Comparison of ENCODE assay signal across 8 mouse cellular contexts in genomic region chr5:31081386-31081785, GRCm38 (mm10). TPM values are rescaled to one million over a fixed set of nuclear protein-coding genes. Genes with fewer than 3 reads are reported as not detected.
A peak's percentile ranks its signal among the peaks of the same experiment; 100 is the strongest.
DNase-seq lines count a peak whose midpoint lies in the region; ATAC-seq and TF ChIP-seq lines count a peak whose summit lies in the region.

No protein-coding gene starts in this region.

- H3K79me2 ChIP-seq in heart, adult 2 months (replicated peaks; ENCODE audit: control insufficient read depth, insufficient read depth, low read length) = no peaks in the 10 kb centered on the region

- no peaks in the 10 kb centered on the region for H3K9me3 ChIP-seq in stomach, postnatal 0 days (ENCODE audit: control insufficient read depth, low read length)

- 90% methylated on average over 3 of the region's 3 CpGs for WGBS in heart, adult 2 months
- 92% methylated on average over 3 of the region's 3 CpGs for WGBS in lung, adult 2 months
- WGBS in stomach, postnatal 0 days = 84% methylated on average over 3 of the region's 3 CpGs

- no peak overlapping the region for H3K27ac ChIP-seq in heart, adult 2 months
- H3K27ac ChIP-seq in stomach, postnatal 0 days (replicated peaks) = no peak overlapping the region

- H3K9ac ChIP-seq in heart, adult 2 months (ENCODE audit: low read depth, low read length) = no peak overlapping the region
- no peak overlapping the region for H3K9ac ChIP-seq in stomach, postnatal 0 days (ENCODE audit: low read length)

- no peak overlapping the region for H3K4me2 ChIP-seq in stomach, postnatal 0 days (replicated peaks; ENCODE audit: low read depth)

- no peak for DNase-seq in heart, adult 2 months
- no peak for DNase-seq in heart, postnatal 25 days (ENCODE audit: low spot score)
- DNase-seq in right cerebral cortex, postnatal 14 days = peak; percentile 59
- no peak for DNase-seq in right cerebral cortex, postnatal 25 days
- peak; percentile 54 for DNase-seq in c-Kit-positive CD71-positive TER-119-positive erythroid progenitor cells, embryonic 14.5 days (ENCODE audit: low spot score)
- peak; percentile 22 for DNase-seq in lung, adult 2 months
- peak; percentile 59 for DNase-seq in stomach, postnatal 0 days (ENCODE audit: low spot score)
- no peak for DNase-seq in left cerebral cortex, adult 8-10 months (ENCODE audit: low spot score in 2 of 2)

- TF ChIP-seq POLR2A in heart, adult 2 months (IDR thresholded peaks at IDR 0.05; ENCODE audit: insufficient read depth, low read depth, low read length) = no peak
- TF ChIP-seq POLR2A in lung, adult 2 months (IDR thresholded peaks at IDR 0.05; ENCODE audit: borderline replicate concordance, extremely low read depth, low read depth, low read length) = no peak

- no peaks in the 10 kb centered on the region; the same call in none of the 2 replicates for H3K4me1 ChIP-seq in heart, adult 2 months (ENCODE audit: control insufficient read depth, insufficient read depth, low read length)
- no peaks in the 10 kb centered on the region for H3K4me1 ChIP-seq in lung, adult 2 months (ENCODE audit: control insufficient read depth, insufficient read depth, low read length)
- no peaks in the 10 kb centered on the region for H3K4me1 ChIP-seq in stomach, postnatal 0 days (replicated peaks; ENCODE audit: control insufficient read depth, insufficient read depth)

- ATAC-seq in stomach, postnatal 0 days (ENCODE audit: low FRiP score, low TSS enrichment) = no peak

- peak; percentile 74 for TF ChIP-seq CTCF in heart, adult 2 months (IDR thresholded peaks at IDR 0.05)
- peak; percentile 86 for TF ChIP-seq CTCF in lung, adult 2 months (IDR thresholded peaks at IDR 0.05; ENCODE audit: insufficient read depth, low read length)
- TF ChIP-seq CTCF in stomach, postnatal 0 days (IDR thresholded peaks at IDR 0.05; ENCODE audit: low read depth) = peak; percentile 77

- no peaks in the 10 kb centered on the region for H3K27me3 ChIP-seq in heart, adult 2 months (ENCODE audit: control insufficient read depth, insufficient read depth, low read length)
- H3K27me3 ChIP-seq in stomach, postnatal 0 days (ENCODE audit: control insufficient read depth, insufficient read depth, low read length) = peaks cover 5% of the 10 kb centered on the region; the same call in 1 of the 2 replicates

- no peaks in the 10 kb centered on the region for H3K36me3 ChIP-seq in heart, adult 2 months (ENCODE audit: control insufficient read depth, insufficient read depth, low read length)
- peaks cover 11% of the 10 kb centered on the region for H3K36me3 ChIP-seq in stomach, postnatal 0 days (ENCODE audit: control insufficient read depth, insufficient read depth, low read length)

- intact Hi-C loops in heart, adult 2 months (cut with DNase I) = no loop called here
- intact Hi-C loops in heart, postnatal 25 days (cut with DNase I) = no loop called here

- H3K4me3 ChIP-seq in heart, adult 2 months = no peak overlapping the region
- no peak overlapping the region for H3K4me3 ChIP-seq in lung, adult 2 months (replicated peaks; ENCODE audit: extremely low read depth, low read depth, low read length)
- H3K4me3 ChIP-seq in stomach, postnatal 0 days (ENCODE audit: low read depth, low read length) = no peak overlapping the region

- TF ChIP-seq EP300 in heart, adult 2 months (IDR thresholded peaks at IDR 0.05; ENCODE audit: insufficient read depth, low read depth, low read length) = no peak
- no peak for TF ChIP-seq EP300 in stomach, postnatal 0 days (optimal IDR thresholded peaks at IDR 0.05)

RNA-seq across cellular contexts. Expression of gene Dnajc5g, which starts 24.7 kb away (rescaled TPM):
- not detected for total RNA-seq in heart, adult 2 months (2021)
- not detected in 2 replicates for polyA plus RNA-seq in heart, adult 2 months (2012; rRNA removed)
- total RNA-seq in heart, postnatal 25 days (2021) = not detected
- not detected in 2 replicates for polyA plus RNA-seq in lung, adult 2 months (2012; rRNA removed)
- polyA plus RNA-seq in stomach, postnatal 0 days (2015; fragmentation: Nextera tagmentation; extraction: Ambion mirVana) = not detected in 2 replicates
- not detected for total RNA-seq in left cerebral cortex, adult 8-10 months (2022)

RNA-seq across cellular contexts. Expression of gene Slc30a3, which starts 26.7 kb away (rescaled TPM):
- under 1 TPM in 1 of 2 experiments, not detected in 1; 0.29 TPM for total RNA-seq in heart, adult 2 months (2021)
- 0.26 and 0.47 TPM in 2 replicates for polyA plus RNA-seq in heart, adult 2 months (2012; rRNA removed)
- total RNA-seq in heart, postnatal 25 days (2021) = not detected
- 0.10 TPM in 1 of 2 replicates, not detected in the other for polyA plus RNA-seq in lung, adult 2 months (2012; rRNA removed)
- polyA plus RNA-seq in stomach, postnatal 0 days (2015; fragmentation: Nextera tagmentation; extraction: Ambion mirVana) = 0.11 TPM in 1 of 2 replicates, not detected in the other
- 100 to 1,000 TPM; 102 to 124 (median 110) TPM for total RNA-seq in left cerebral cortex, adult 8-10 months (2022)

RNA-seq across cellular contexts. Expression of gene Cad, which starts 26.8 kb away (rescaled TPM):
- 10 to 100 TPM; 11.0 to 14.0 TPM for total RNA-seq in heart, adult 2 months (2021)
- 18.5 TPM in 2 replicates for polyA plus RNA-seq in heart, adult 2 months (2012; rRNA removed)
- 10 to 100 TPM; 14.4 to 15.5 TPM for total RNA-seq in heart, postnatal 25 days (2021)
- polyA plus RNA-seq in lung, adult 2 months (2012; rRNA removed) = 27.6 and 28.6 TPM in 2 replicates
- 4.9 and 6.1 TPM in 2 replicates for polyA plus RNA-seq in stomach, postnatal 0 days (2015; fragmentation: Nextera tagmentation; extraction: Ambion mirVana)
- total RNA-seq in left cerebral cortex, adult 8-10 months (2022) = 10 to 100 TPM; 16.8 to 28.5 (median 20.1) TPM

RNA-seq across cellular contexts. Expression of gene Slc5a6, which starts 32.7 kb away (rescaled TPM):
- total RNA-seq in heart, adult 2 months (2021) = 10 to 100 TPM; 11.8 to 13.2 TPM
- polyA plus RNA-seq in heart, adult 2 months (2012; rRNA removed) = 25.5 and 29.1 TPM in 2 replicates
- total RNA-seq in heart, postnatal 25 days (2021) = 10 to 100 TPM in 1 of 2 experiments, 1 to 10 TPM in 1; 9.9 to 10.5 TPM
- 16.3 and 19.1 TPM in 2 replicates for polyA plus RNA-seq in lung, adult 2 months (2012; rRNA removed)
- 4.2 TPM in 2 replicates for polyA plus RNA-seq in stomach, postnatal 0 days (2015; fragmentation: Nextera tagmentation; extraction: Ambion mirVana)
- 10 to 100 TPM; 16.1 to 22.2 (median 20.6) TPM for total RNA-seq in left cerebral cortex, adult 8-10 months (2022)

RNA-seq across cellular contexts. Expression of gene Atraid, which starts 33.3 kb away (rescaled TPM):
- total RNA-seq in heart, adult 2 months (2021) = 10 to 100 TPM; 44.2 to 45.6 TPM
- polyA plus RNA-seq in heart, adult 2 months (2012; rRNA removed) = 100 and 115 TPM in 2 replicates
- 10 to 100 TPM; 44.1 to 47.0 TPM for total RNA-seq in heart, postnatal 25 days (2021)
- polyA plus RNA-seq in lung, adult 2 months (2012; rRNA removed) = 113 and 122 TPM in 2 replicates
- polyA plus RNA-seq in stomach, postnatal 0 days (2015; fragmentation: Nextera tagmentation; extraction: Ambion mirVana) = 192 and 197 TPM in 2 replicates
- total RNA-seq in left cerebral cortex, adult 8-10 months (2022) = 10 to 100 TPM; 77.1 to 86.3 (median 80.2) TPM

Comparison
In these comparisons a context has a peak if more than half of its experiments do, and no peak if none do; other contexts are left out.
1. DNase-seq: peak in right cerebral cortex, postnatal 14 days (single experiment), c-Kit-positive CD71-positive TER-119-positive erythroid progenitor cells, embryonic 14.5 days (single experiment), lung, adult 2 months (single experiment) and stomach, postnatal 0 days (single experiment); none in heart, adult 2 months (0 of 2), heart, postnatal 25 days (single experiment), right cerebral cortex, postnatal 25 days (single experiment) and left cerebral cortex, adult 8-10 months (0 of 2).
2. RNA of gene Slc30a3, which starts 26.7 kb away (total RNA-seq): 102 to 124 TPM in left cerebral cortex, adult 8-10 months; 0.29 TPM in heart, adult 2 months and not detected in heart, postnatal 25 days; every median in the first group is over 10 times any median in the second.
3. Peak in every context shown above with its lines, with median percentiles within 50 percentile points of each other: CTCF ChIP-seq.